Mouse (Mus musculus) kidney, postnatal 14 days (tissue): ENCODE results near the gene Celf2.
"Not testable (repeated sequence)": the region's sequence is repeated elsewhere in the genome, so short reads cannot be mapped to it uniquely, and the experiment has no call there.

Experiments
- DNase-seq: peaks from one replicate; pipeline ENCODE4 v3.0.0; 2022; ENCODE audit warnings: mixed read lengths

Celf2 gene

DNA sequence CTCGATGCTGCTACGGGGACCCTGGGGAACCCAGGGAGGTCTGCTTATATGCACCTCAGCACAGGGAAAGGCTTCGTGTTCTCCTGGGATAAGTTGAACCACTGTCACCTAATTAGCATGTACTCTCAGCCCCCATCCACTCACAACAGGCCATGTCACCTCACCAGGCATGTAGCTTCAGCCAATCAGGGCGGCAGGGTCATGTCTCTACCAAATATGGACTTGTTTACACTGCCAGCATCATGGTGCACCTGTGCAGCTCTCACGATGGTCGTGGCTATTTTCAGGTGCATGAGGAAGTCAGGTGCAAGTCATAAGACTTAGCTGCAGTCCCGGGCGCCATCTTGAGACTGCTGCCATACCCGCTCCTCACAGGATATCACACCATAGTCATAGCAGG, at the start of gene Celf2:
TSS of gene Celf2 (minus strand) at position 101 of the 400 bp plus-strand sequence.
- not testable (repeated sequence) for DNase-seq

DNA sequence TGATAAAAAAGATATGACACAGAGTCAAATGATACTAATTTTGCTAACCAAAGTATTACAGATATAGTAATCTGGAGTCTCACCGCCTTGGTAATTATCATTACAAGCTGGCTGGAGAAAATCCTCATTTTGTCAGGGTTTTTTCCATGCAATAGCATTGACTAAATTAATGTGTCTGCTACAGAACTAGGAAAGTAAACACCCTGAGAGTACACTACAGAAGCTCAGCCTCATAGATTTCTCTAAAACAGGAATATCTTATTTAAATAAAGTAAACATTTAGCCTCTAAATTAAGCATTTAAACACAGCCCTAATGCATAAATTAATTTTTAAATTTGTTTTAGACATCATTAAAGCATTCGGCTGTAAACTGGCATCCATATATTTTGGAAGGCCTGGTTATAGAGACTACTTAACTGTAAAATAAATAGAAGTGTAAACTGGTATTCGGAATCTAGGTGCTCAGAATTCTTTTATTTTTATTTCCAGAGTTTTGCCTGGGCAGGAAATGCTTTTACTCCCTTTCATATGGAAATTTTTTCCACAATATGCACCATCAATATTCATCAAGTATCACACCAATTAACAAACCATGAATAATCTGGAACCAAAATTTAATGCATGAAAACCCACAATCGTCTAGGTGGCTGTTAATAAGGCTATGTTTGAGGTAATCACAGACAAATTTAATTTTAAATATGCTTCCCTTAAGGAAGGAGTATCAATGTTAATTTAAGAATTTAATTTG, 46.0 kb upstream of the Celf2 start:
- DNase-seq, result no peak

DNA sequence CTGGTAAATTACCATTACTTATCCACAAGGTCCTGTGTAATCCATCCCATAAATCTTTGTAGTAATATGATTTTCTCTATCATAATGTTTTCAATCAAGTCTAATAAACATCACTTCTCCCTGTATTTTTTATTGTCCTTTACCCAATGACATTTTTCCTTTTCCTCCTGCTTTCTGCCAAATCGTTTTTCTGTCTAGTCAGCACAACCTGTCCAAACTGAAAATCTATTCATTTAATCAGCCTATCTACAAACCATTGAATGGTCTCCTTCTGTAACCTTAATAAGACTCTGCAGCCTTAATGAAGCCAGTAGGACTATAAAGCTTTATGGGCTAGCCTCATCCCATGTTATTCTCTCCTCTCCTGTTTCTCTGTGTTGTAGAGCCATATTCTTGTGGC, 45.2 kb upstream of the Celf2 start:
- DNase-seq, result no peak

DNA sequence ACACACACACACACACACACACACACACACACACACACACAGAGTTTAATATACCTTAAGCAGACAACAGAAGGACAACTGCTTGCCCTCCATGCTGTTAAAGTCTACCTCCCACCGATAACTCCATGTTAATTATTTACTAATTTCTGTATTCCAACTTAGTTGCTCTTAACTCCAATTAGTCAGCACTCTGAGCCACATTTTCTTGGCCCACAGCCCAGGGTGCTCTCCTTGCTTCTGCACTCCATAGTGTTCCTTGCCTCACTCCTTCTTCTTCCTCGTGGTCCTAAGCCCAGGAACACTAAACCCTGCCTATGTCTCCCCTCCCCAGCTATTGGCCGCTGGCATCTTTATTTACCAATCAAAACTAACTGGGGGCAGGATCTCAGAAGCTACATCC, 43.5 kb upstream of the Celf2 start:
- peak; percentile 74 for DNase-seq

DNA sequence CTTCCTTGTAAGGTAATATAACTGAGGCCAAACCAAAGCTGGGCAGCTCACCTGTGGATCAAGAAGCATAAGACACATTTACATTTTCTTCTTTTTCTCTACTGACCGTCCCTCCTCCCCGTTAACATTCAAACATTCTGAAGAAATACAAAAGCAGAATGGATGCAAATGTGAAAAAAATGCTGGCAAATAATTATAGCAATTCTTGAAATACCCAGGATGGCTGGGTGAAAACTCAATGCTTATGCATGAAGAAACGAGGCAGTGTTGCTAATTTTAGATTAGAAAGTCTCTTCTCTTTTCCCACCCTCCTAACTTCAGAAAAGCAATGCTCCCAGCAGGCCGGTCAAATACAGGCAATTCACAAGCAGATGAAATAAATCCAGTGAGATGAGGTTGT, 39.5 kb upstream of the Celf2 start:
- DNase-seq, result no peak

DNA sequence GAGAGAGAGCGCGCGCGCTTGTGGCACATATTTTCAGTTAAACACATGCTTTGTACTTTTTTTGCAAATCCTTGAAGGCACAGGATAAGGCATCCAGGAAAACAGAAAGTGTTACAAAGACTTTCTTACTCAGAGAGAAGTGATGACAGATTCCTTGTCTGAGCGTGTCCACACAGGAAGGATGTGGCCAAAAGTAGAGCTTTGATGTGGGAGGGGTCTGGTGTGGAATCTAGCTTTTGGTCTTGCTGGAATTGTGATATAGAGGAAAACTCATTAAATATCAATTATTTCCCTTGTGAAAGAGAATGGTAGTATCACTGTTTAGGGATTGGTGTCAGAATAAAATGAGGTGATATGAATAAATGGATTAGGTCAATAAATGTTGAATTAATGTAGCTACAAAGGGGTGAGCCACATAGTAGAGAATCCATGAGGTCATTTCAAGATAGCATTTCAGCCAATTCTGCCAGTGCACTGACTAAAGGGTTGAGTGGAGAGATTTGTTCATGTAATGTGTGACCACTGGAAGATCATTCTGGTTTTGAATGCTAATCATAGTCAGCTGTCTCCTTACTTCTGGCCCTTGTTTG, 25.3 kb upstream of the Celf2 start:
- DNase-seq, result no peak

DNA sequence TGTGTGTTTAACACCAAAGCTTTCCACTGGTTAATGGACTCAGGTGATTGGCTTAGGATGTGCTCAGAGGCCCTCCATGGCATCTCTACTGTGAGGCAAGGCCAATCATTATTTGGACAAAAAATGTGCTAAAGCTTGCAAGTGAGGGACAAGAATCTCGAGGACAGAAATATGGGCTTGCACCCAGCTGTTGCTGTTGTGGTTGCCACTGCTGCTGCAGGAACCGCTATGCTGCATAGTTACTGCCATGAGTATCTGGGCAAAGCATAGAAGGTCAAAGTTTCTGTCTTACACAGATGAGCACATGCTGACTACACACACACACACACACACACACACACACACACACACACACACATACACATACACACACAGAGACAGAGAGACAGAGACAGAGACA, 24.8 kb upstream of the Celf2 start:
- no peak for DNase-seq

DNA sequence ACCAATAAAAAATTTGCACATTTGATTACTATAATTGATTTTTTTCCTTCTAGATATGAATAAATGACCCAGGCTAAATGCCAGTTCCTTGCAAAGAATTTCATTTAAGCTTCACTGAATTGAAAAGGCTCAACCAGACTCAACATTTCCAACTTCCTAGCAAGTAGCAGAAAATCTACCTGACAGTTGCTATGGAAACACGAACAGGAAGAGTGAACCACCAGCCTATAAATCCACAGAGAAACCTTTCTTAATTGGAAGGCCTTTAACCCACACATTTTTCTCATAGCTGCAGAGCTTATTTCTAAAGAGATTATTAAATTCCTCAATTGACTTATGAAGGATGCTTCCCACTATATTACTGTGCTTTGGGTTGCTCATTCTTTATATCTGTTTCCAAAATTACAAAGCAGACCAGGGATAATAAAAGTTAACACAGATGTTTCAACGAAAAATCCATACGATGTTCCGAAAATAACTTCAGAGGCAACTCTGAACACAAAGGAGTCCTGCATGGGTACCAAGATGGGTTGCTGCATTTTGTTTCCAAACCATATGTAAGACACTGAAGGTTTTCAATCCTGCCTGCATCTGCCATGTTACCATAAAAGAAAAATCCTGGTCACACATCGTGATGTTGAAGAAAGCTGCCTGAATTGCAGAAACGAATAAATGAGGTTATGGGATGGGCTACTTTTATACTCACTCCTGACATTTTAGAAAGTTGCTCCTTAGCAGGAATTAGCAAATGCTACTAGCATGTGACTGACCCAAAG, 22.0 kb upstream of the Celf2 start:
- DNase-seq, result no peak

DNA sequence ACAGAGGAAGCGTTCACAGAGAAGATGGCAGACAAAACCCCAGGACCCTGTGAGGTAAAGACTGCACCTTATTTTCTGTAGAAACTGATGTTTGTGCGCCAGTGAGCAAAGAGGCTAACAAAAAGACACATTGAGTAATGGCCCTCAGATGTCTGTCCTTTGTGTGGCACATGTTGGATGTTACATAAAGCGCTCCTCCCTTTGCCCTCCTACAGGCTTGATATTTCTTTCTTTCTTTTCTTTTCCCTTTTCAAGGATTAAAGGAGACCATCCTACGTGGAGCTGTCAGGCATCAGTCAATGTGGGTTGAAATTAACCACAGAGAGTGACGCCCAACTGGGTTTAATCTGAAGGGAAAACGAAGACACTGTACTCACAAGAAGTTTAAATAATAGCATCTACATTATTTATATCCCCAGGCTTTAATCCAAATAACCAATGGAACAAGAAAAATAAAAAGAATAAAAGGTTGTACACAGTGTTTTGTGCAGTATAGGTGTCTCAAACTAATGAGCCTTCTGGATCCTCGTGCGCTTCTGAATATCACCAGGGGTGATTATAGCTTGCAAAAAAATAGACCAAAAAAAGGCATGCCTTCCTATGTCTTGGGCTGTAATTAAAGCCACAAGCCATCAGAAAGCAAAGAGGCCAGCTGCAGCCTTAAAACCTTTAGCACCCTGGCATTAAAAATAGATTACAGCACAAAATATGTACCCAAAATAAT, 21.3 kb upstream of the Celf2 start:
- DNase-seq, result no peak

DNA sequence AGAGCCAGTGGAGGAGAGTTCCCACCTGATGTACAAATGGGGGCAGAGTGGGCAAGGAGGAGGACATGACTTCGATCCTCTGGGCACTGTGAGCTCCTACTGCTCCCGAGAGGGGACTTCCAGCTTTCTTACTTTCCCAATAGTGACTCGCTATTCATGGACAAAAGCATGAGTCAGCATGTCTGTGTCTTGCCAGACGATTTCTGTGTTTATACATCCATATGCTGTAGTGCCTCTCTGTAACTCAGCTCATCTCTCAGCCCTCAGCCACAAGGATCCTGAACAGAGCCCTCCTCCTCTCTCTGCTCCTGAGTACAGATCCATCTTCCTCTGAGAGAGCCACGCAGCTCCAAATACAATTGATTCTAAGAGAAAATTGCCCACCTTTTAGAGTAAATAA, 20.3 kb upstream of the Celf2 start:
- DNase-seq, result no peak

DNA sequence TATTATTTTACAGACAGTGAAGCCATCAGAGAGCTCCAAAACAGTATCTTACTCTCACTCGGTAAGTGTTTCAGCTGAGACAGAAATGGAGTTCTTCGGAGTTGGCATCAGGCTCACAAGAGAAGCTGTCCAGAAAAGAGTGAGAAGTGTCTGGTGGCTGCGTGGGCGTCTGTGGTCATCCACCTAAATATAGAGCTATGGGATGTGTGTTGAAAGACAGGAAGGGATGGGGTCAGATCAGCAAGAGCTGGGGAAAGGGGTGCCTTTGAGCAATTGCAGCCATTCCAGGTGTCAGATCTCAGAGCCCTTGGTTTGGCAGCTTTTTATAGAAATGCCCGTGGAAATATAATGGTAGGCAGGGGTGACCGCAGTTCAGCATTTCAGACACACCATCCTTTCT, 17.3 kb upstream of the Celf2 start:
- no peak for DNase-seq

DNA sequence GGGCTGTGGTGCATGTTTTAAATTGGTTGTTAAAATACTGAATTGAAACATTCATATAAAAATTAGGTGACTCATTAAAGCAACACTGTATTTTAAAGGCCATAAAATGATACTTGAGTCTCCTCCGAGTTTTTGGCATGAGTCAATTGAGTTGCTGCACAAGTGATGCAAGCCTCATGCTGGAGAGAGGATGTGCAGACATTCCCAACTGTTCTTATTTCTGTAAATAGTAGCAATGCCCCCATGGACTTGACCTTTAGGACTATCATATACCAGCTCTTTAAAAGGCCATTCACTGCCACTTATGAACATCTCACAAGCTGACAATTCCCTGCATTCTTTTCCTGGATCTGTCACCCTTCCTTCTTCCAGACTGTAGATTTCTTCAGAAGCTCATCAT, 10.1 kb upstream of the Celf2 start:
- DNase-seq, result no peak

DNA sequence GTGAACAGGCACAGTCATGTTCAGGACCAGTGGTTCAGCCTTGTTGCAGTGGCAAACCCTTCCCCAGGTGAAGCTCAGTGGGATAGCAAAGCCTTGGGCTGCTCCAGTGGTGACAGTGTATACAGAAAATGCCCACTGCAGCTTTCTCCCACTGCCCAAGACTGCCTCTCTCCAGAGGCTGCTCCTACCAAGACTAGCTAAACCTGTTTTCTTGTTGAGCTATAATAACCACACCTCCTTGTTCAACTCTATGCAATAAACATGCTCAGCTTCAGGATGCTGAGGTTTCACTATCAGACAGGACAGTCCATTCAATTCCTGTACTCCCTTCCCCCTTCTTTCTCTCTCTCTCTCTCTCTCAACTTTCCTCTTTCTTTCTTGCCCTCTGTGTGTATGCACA, 15.9 kb downstream of the Celf2 start:
- DNase-seq, result no peak

DNA sequence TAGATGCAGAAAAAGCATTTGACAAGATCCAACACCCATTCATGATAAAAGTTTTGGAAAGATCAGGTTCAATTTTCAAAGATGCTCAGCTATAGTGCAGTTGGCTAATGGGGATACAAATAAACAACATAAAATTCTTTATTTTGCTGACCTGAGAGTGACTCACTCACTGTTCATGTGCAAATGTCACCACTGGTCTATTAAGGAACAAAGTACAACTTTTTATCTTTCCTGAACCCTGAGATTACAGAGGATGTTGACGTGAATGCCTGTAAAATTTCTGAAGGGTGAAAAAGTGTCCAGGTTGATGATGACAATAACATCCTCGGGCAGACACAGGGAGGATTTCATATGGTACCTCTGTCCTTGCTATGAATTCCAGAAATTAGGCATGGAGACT, 24.4 kb downstream of the Celf2 start:
- DNase-seq, result no peak

DNA sequence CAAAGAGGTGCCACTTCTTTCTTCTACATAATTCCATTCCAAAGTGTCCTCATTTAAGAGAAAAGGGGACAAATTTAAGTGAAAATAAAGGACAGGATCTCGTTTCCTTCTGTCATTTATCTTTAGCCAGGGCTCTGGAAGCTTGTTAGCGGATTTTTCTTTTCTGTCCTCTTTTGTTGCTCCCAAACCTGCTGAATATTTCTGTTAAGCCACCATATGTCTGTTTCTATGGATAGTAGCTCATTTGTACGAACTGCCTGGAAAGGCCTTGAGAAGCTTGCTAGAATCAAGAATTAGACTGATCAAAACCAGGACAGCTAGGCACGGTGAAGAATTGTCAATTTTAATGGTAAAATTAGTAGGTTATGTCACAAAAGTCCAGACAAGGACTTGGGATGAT, 27.3 kb downstream of the Celf2 start:
- DNase-seq, result no peak

DNA sequence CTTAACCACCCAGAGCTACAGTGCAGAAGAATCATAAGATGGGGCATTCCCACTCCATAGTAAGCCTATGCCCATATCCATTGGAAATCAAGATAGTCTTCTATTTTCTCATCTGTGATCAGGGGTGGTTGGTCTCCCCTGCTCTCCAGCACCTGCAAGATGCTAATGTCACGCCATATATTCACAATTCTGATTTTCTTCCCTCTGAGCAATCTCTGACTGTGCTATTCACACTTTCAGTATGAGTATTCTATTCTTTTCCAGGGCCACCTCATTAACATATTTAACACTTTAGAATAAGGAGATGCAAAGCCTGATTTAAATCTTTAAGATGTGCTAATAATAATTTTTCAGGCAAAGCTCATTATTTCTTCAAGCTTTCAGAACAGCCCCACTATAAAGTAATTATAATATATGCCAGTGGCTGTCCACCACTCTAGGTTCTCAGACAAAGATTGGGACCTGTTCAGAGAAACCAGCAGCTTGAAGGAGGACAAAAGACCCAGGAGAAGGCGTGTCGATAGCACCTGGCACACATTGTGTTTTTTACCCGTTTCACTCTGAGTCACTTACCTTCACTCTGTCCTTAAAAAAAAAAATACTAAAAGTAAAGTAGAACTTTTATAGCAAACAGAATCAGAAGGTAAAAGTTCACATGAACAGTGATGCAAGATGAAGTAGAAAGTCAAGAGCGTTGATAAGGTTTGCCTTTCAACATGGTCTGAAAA, 48.9 kb downstream of the Celf2 start:
- DNase-seq, result no peak

DNA sequence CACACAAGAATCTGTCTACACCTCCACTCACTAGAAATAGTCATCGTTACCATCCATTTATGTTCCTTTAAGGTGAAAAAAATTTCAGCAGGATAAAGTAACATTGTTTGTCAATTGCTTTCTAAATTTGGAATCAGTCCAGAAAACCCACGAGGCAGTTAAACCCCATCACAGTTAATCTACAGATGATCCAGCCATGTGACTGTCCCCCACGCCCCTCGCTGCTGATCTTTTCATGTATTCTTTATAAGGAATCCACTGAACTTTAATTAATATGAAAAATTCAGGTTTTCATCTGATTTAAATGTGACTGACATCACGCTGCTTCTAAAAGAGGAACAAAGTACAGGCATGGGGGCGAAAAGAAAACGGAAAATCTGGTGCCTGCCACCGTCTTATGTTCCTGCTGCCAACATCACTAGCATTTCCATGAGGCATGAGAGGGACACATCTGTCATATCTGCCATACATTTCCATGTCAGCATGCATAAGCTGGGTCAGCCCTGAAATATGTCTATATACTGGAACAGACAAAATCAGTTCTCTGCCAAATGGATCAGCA, 70.6 kb downstream of the Celf2 start:
- DNase-seq, result no peak

DNA sequence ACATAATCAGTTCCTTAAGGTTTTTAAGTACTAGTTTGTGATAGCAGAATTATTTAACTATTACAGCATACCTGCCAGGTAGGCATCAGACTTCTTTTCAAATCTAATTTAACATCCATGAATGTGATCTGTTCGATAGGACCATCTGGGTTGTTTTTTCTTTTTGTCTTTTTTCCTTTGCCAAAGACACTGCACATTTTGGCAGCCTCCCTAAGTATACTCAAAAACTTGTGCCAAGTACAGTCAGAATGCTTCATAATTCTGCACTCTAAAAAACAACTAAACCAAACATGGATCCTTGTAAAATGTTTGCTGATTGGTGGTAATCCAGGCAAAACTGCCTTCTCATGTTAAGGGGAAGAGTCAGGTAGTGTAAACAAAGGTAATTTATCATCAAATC, 82.9 kb downstream of the Celf2 start:
- no peak for DNase-seq

DNA sequence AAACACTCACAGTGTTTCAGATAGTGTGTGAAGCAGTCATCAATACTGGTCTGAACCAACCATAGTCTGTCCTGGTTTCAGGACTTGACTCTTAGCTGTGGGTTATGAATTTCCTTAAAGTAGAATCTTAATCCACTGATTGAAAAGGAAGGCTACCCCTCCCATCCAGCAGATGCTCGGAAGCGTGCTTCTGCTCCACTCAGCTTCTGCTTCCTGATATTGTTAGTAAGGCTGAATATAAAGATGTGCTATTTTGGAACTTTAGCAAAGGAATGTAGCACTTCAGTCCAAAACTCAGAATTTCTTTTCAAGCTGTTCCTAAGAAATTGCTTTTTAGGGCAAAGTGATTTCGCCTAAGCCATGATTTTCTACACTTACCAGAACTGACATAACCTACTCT, 108.8 kb downstream of the Celf2 start:
- no peak for DNase-seq

DNA sequence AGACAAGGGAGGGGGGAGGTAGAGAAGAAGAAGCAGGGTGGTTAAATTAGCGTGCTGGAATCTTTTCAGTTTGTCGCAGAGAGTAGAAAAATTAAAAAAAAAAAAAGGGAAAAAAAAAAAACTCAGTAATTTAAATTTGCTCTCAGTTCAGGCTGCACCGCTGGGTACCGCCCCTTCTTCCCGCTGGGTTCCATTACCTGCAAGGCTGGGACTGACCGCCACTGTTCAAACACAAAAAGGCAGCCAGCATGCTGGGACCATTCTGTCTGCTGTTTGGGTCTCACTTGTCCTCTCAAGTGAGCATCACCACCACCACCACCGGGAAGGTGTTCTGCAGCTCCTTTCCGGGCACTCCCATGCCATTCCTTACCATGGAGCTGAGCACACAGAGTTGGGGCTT, 113.4 kb downstream of the Celf2 start:
- no peak for DNase-seq

DNA sequence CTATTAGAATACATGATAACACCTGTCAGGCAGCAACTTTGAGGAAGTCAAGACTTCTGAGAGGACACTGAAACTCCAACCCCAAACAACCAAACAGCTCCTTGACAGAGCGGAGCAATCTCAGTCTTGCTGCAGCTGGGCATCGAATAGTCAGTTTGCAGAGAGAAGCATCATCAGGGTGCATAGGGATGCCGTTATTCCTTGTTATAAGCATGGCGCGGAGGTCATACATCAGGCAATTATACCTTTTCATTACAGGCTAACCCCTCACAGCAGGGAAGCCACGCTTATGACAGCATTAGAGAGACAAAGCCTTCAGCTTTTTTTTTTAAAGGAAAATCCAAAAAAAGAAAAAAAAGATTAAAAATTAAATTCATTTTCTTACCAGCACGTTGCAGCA, 113.9 kb downstream of the Celf2 start:
- DNase-seq, result no peak

DNA sequence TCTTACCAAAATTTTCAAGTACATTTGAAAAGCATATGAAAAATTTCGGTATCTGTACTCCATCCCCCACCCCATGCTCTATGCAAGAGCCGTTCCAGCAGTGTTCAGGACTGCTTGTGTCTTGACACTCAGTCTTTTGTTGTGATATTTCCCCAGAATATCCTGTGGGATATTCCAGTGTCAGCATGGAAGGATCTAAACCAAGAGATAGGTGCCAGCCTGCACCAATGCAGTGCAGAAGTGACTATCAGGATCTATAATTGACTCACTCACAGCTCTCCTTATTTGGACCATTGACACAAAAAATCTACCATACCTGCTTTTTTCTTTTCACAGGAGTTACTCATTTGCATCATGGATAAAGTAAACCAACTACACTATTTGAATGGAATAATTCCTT, 116.9 kb downstream of the Celf2 start:
- DNase-seq, result no peak

DNA sequence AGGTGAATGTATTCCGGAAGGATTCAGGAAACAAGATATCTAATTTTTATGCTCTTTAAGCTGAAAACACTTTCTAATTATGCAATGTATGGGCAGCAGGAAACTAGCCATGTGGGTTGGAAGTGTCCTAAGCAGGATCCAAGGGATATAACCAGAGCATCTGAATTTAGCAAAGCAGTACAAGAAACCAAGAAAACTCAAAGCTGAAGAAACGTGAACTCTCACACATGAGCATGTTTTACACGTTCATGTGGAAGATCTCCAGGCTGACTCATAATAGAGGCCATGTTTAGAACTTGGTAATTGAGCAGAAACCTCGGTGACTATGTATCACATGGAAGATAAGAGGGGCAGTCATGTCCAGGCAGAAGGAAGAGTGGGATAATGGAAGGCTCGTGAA, 120.1 kb downstream of the Celf2 start:
- no peak for DNase-seq
